Mouse (Mus musculus) liver, adult 2 months (tissue): ENCODE measurements at regions not wholly inside any gene's neighbourhood (a gene's known extent, or its start where the extent isn't known, plus 50 kb on each side); places are given as distances from the start of the nearest gene placed in this dataset.
A peak's percentile ranks its signal among the peaks of the same experiment; 100 is the strongest.

Experiments
- DNase-seq: peaks from one replicate; pipeline ENCODE4 v3.0.0-alpha.2; 2011; ENCODE audit warnings: low read depth, low spot score; ENCODE audit errors: extremely low read depth
- H3K27ac ChIP-seq: fragments of 200-500 bp; replicated peaks from 2 replicates; pipeline ENCODE4 v1.5.1; 2012; ENCODE audit warnings: low read depth, mild to moderate bottlenecking, control low read depth, inconsistent platforms, low read length; ENCODE audit not compliant: insufficient read depth
- H3K27me3 ChIP-seq: fragments of 200-500 bp; 2 replicates; pipeline ENCODE4 v1.6.1; 2012; ENCODE audit warnings: mild to moderate bottlenecking, moderate library complexity, low read length, inconsistent platforms; ENCODE audit not compliant: control insufficient read depth, insufficient read depth
- H3K36me3 ChIP-seq: fragments of 200-500 bp; 2 replicates; pipeline ENCODE4 v1.6.1; 2012; ENCODE audit warnings: low read length, inconsistent platforms; ENCODE audit not compliant: control insufficient read depth, insufficient read depth
- H3K4me1 ChIP-seq: fragments of 200-500 bp; 2 replicates; pipeline ENCODE4 v1.6.1; 2011; ENCODE audit warnings: low read length; ENCODE audit not compliant: control insufficient read depth, insufficient read depth
- H3K4me3 ChIP-seq: fragments of 200-500 bp; 2 replicates; pipeline ENCODE4 v1.5.1; 2011; ENCODE audit warnings: low read depth, mild to moderate bottlenecking, control low read depth, low read length, moderate library complexity; ENCODE audit not compliant: insufficient read depth
- H3K79me2 ChIP-seq: fragments of 200-500 bp; 2 replicates; pipeline ENCODE4 v1.6.1; 2012; ENCODE audit warnings: inconsistent platforms, mild to moderate bottlenecking, low read length, moderate library complexity; ENCODE audit not compliant: control insufficient read depth, insufficient read depth
- H3K9ac ChIP-seq: fragments of 200-500 bp; 2 replicates; pipeline ENCODE4 v1.6.1; 2012; ENCODE audit warnings: low read depth, mild to moderate bottlenecking, control low read depth, inconsistent platforms, low read length
- CTCF ChIP-seq: fragments of 200-500 bp; IDR thresholded peaks from 2 replicates; pipeline ENCODE4 v1.5.1; 2011; ENCODE audit warnings: low read depth, low read length, control low read depth
- POLR2A ChIP-seq: fragments of 200-500 bp; IDR thresholded peaks from 2 replicates; pipeline ENCODE4 v1.6.1; 2011; ENCODE audit warnings: low read length, control low read depth; ENCODE audit not compliant: insufficient read depth; ENCODE audit errors: extremely low read depth
- WGBS: fragments of 180-500 bp; shearing (Covaris S2); methylation state at CpG from one replicate; pipeline ENCODE4 v1.1.7; 2018; 5-methylcytosine and 5-hydroxymethylcytosine counted together

DNA sequence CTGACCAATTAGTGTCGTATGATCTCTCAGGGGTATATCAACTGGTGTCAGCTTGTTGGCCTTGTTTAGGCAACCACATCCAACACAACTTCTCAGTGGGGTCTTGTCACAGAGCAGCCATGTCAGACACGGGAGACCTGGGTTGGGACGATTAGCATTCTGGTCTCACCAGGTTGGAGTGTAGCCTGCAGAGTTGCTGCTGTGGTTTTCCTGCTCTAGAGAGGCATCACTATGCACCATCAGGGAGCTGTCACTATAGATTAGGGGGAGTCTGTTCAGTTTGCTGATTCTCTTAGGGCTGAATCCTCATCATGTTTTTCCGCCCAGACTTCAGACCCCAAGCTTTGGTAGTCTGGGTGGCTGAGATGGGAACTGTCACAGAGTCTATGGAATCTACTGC is 202.7 kb upstream of the Serp2 start:
- H3K79me2 ChIP-seq = no peaks in the 10 kb centered on the region
- H3K9ac ChIP-seq = no peak overlapping the region
- DNase-seq = no peak
- H3K27me3 ChIP-seq = no peaks in the 10 kb centered on the region
- WGBS = 96% methylated on average over 4 of the region's 4 CpGs
- H3K4me3 ChIP-seq = no peak overlapping the region
- no peak for TF ChIP-seq POLR2A
- TF ChIP-seq CTCF = no peak
- H3K4me1 ChIP-seq = no peaks in the 10 kb centered on the region
- H3K27ac ChIP-seq = no peak overlapping the region
- no peaks in the 10 kb centered on the region for H3K36me3 ChIP-seq

DNA sequence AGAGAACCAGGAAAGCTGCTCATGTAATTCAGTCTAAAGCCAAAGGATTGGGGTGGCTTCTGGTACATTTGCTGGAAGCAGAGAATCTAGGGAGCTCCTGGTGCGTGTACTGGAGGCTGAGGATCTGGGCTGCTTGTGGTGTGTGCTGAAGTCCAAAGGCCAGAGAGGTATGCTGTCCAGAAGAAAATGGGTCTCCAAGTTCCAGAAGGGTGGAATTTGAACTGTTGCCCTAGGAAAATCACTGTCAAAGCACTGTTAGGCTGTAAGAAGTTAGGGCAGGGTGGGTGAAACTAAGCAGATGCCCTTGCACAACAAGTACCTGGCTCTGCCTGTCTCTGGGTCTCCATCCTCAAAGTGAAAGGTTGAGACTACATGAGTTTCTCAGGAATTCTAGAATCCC is 201.9 kb upstream of the Serp2 start:
- no peaks in the 10 kb centered on the region for H3K36me3 ChIP-seq
- no peak overlapping the region for H3K4me3 ChIP-seq
- TF ChIP-seq POLR2A (no peak), CTCF (no peak)
- H3K9ac ChIP-seq = no peak overlapping the region
- no peaks in the 10 kb centered on the region for H3K79me2 ChIP-seq
- peak; percentile 18 for DNase-seq
- 50% methylated on average over 1 of the region's 1 CpGs for WGBS
- no peak overlapping the region for H3K27ac ChIP-seq
- no peaks in the 10 kb centered on the region for H3K4me1 ChIP-seq
- H3K27me3 ChIP-seq = no peaks in the 10 kb centered on the region

DNA sequence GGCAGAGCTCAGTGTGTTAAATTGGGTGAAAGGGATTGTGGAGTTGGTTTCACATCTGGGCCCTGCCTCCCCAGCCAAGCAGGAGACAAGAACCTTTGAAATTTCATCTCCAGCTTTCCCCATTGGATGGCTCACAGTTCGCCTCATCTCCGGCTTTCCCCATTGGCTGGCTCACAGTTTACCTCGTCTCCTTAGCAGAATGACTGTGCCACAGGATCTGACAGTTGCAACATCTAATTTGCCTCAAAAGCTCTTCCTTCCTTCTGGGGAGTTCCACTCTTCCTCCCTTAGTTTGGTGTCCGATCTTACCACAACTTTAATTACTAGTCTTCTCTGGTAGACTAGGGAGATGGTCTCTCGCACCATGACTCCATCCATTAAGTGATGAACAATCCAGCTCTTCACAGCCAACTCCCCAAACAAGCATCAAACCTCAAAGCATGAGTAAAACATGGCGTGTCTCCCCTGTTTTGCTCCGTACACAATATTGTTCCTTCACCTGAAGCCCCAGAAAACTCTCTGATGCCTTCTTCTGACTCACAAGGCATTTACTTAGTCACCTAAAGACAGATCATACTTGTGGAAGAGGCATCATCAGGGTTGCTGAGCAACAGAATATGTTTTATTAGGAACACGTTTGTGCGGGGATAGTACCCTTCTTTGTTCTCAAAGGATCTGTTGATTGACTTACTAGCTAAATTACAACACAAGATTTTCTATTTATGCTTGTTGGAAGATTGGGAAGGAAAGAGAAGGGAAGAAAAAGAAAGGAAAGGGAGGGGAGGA is 199.1 kb upstream of the Serp2 start:
- Histone ChIP-seq H3K36me3 (no peaks in the 10 kb centered on the region), H3K4me1 (no peaks in the 10 kb centered on the region), H3K4me3 (no peak overlapping the region), H3K9ac (no peak overlapping the region), H3K27me3 (no peaks in the 10 kb centered on the region), H3K27ac (no peak overlapping the region), H3K79me2 (no peaks in the 10 kb centered on the region)
- WGBS = 86% methylated on average over 9 of the region's 9 CpGs
- DNase-seq = no peak
- TF ChIP-seq CTCF = no peak
- no peak for TF ChIP-seq POLR2A

DNA sequence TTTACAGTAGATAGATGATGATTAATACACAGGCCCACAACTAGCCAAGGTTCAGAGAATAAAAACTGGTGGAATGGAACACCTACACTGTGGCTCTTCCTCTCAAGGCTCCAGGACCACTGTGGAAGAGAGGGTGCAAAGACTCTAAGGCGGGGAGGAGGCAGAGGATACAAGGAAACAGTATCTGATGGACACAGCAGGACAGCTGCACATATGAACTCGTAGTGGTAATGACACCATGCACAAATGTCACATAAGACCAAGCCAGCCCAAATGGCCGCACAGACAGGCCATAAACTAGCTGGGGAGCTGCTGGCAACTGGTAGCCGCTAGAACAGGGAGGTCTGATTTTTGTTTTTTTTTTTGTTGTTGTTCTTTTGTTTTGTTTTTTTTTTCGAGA is 197.0 kb upstream of the Serp2 start:
- H3K4me1 ChIP-seq = no peaks in the 10 kb centered on the region
- no peak overlapping the region for H3K9ac ChIP-seq
- WGBS = 95% methylated on average over 5 of the region's 5 CpGs
- no peak overlapping the region for H3K4me3 ChIP-seq
- no peak overlapping the region for H3K27ac ChIP-seq
- TF ChIP-seq CTCF = no peak
- TF ChIP-seq POLR2A = no peak
- H3K36me3 ChIP-seq = no peaks in the 10 kb centered on the region
- H3K27me3 ChIP-seq = no peaks in the 10 kb centered on the region
- H3K79me2 ChIP-seq = no peaks in the 10 kb centered on the region
- DNase-seq = no peak

DNA sequence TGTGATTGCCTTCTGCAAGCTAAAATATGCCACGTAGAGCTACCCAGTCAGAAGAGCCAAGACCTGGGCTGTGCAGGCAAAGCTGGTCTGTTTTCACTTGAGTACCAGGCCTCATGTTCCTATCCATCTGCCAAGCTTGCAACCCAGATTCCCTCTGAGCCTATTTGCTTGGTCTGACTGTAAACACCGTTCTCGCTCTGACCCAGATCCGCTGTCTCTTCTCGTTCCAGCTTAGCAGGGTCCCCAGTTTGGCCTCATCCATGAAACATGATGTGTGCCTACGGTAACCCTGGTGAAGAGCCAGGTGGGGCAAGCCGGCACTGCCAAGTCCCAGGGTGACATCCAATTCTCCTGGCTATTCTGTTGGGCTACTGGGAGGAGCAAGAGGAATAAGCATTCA is 192.5 kb upstream of the Serp2 start:
- H3K27me3 ChIP-seq = no peaks in the 10 kb centered on the region

DNA sequence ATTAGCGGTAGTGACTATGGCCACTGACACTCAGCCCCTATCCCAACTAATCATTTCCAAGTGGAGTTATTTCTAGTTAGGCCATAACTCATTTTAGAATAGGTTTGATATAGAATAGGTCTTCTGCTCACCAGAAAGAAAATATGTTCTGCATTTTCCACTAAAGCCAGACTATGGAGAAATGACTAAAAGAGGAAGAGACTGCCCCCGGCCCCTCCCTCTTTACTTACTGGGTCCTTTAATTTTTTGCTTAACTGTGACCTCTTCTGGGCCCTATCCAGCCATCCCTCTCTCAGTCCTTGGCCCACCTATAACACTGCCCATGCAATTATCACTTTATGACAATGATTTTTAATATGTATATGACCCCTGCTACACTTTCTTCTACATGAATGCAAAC is 192.0 kb upstream of the Serp2 start:
- 88% methylated on average over 2 of the region's 2 CpGs for WGBS
- DNase-seq = no peak

More for the DNA sequence above, 192.5 kb upstream of the Serp2 start:
- H3K36me3 ChIP-seq = no peaks in the 10 kb centered on the region
- 35% methylated on average over 7 of the region's 7 CpGs for WGBS
- no peaks in the 10 kb centered on the region for H3K4me1 ChIP-seq
- no peaks in the 10 kb centered on the region for H3K79me2 ChIP-seq
- H3K27ac ChIP-seq = no peak overlapping the region
- DNase-seq = peak; percentile 84
- no peak overlapping the region for H3K9ac ChIP-seq
- TF ChIP-seq CTCF = no peak
- TF ChIP-seq POLR2A = no peak
- no peak overlapping the region for H3K4me3 ChIP-seq

More for the DNA sequence above, 192.0 kb upstream of the Serp2 start:
- Histone ChIP-seq H3K27me3 (no peaks in the 10 kb centered on the region), H3K27ac (no peak overlapping the region), H3K4me1 (no peaks in the 10 kb centered on the region), H3K9ac (no peak overlapping the region), H3K4me3 (no peak overlapping the region), H3K36me3 (no peaks in the 10 kb centered on the region), H3K79me2 (no peaks in the 10 kb centered on the region)
- TF ChIP-seq CTCF = no peak
